Mouse (Mus musculus) liver, embryonic 16.5 days (tissue): Measurements from ENCODE around the gene Clgn. TPM values are rescaled to one million over a fixed set of nuclear protein-coding genes. Genes with fewer than 3 reads are reported as not detected.
A peak's percentile ranks its signal among the peaks of the same experiment; 100 is the strongest.

Experiments used
- ATAC-seq: fragments of 200-750 bp; cut with Nextera tagmentation; 2 replicates; pipeline ENCODE4 v1.8.0; 2017; ENCODE audit warnings: low read depth, mild to moderate bottlenecking, moderate number of reproducible peaks, moderate library complexity
- H3K27ac ChIP-seq: fragments of 300-500 bp; sonication (generic); 2 replicates; pipeline ENCODE4 v1.5.1; 2014; ENCODE audit warnings: mild to moderate bottlenecking, low read length
- H3K27me3 ChIP-seq: fragments of 300-500 bp; sonication (generic); 2 replicates; pipeline ENCODE4 v1.6.1; 2014; ENCODE audit warnings: low read depth, low read length, mixed read lengths; ENCODE audit not compliant: control insufficient read depth, insufficient read depth
- H3K36me3 ChIP-seq: fragments of 300-500 bp; sonication (generic); 2 replicates; pipeline ENCODE4 v1.6.1; 2014; ENCODE audit warnings: mild to moderate bottlenecking; ENCODE audit not compliant: control insufficient read depth, insufficient read depth
- H3K4me1 ChIP-seq: fragments of 300-500 bp; sonication (generic); 2 replicates; pipeline ENCODE4 v1.6.1; 2014; ENCODE audit warnings: low read depth, low read length, mixed read lengths; ENCODE audit not compliant: control insufficient read depth
- H3K4me2 ChIP-seq: fragments of 300-500 bp; sonication (generic); 2 replicates; pipeline ENCODE4 v1.6.1; 2014; ENCODE audit warnings: low read depth, low read length, mixed read lengths
- H3K4me3 ChIP-seq: fragments of 300-500 bp; sonication (generic); 2 replicates; pipeline ENCODE4 v1.5.1; 2014; ENCODE audit warnings: low read depth, mild to moderate bottlenecking, low read length
- H3K9ac ChIP-seq: fragments of 300-500 bp; sonication (generic); 2 replicates; pipeline ENCODE4 v1.6.1; 2014; ENCODE audit warnings: low read depth, low read length
- H3K9me3 ChIP-seq: fragments of 300-500 bp; sonication (generic); replicated peaks from 2 replicates; pipeline ENCODE4 v1.6.1; 2016; ENCODE audit warnings: low read length; ENCODE audit not compliant: control insufficient read depth
- WGBS: fragments of 180-500 bp; shearing (Covaris S2); extraction: QIAGEN DNeasy Blood & Tissue Kit; methylation state at CpG from one replicate; pipeline ENCODE4 v1.1.7; 2014; ENCODE audit not compliant: insufficient replicate concordance; 5-methylcytosine and 5-hydroxymethylcytosine counted together
- polyA plus RNA-seq: library from polyadenylated mRNA; unstranded; fragments of >200 nt; fragmentation: Nextera tagmentation; extraction: Ambion mirVana; gene quantifications from 2 replicates; pipeline ENCODE4 v1.2.1, GENCODE M21; 2015

Gene Clgn
- polyA plus RNA-seq, 1 experiment from 2014 or later: 0.20 TPM

- no peak overlapping the region for H3K4me2 ChIP-seq
- H3K27me3 ChIP-seq: no peaks in the 10 kb centered on the region
- H3K9me3 ChIP-seq: no peaks in the 10 kb centered on the region
- H3K9ac ChIP-seq: no peak overlapping the region
- no peak for ATAC-seq
- H3K27ac ChIP-seq: no peak overlapping the region
- 93% methylated on average over 15 of the region's 15 CpGs for WGBS
- no peaks in the 10 kb centered on the region for H3K36me3 ChIP-seq
- peaks cover 8% of the 10 kb centered on the region for H3K4me1 ChIP-seq
- no peak overlapping the region for H3K4me3 ChIP-seq
These were observed 27.2 kb downstream of the Clgn start for GRCm38 (mm10) chr8:83416878-83417277.

GRCm38 (mm10) chr8:83417970-83418369 is 28.3 kb downstream of the Clgn start:
- Histone ChIP-seq H3K9ac (no peak overlapping the region), H3K4me1 (peaks cover 15% of the 10 kb centered on the region), H3K27me3 (no peaks in the 10 kb centered on the region), H3K27ac (no peak overlapping the region), H3K9me3 (no peaks in the 10 kb centered on the region), H3K4me2 (no peak overlapping the region), H3K4me3 (no peak overlapping the region), H3K36me3 (no peaks in the 10 kb centered on the region)
- WGBS: 28% methylated on average over 6 of the region's 6 CpGs
- ATAC-seq: no peak

- H3K9ac ChIP-seq: no peak overlapping the region
- 86% methylated on average over 11 of the region's 11 CpGs for WGBS
- H3K36me3 ChIP-seq: no peaks in the 10 kb centered on the region
- no peak overlapping the region for H3K4me3 ChIP-seq
- peaks cover 23% of the 10 kb centered on the region for H3K4me1 ChIP-seq
- ATAC-seq: no peak
- no peak overlapping the region for H3K27ac ChIP-seq
- H3K27me3 ChIP-seq: no peaks in the 10 kb centered on the region
- no peaks in the 10 kb centered on the region for H3K9me3 ChIP-seq
- H3K4me2 ChIP-seq: no peak overlapping the region
These were observed 29.3 kb downstream of the Clgn start for GRCm38 (mm10) chr8:83418805-83419516.

- no peak for ATAC-seq
- Histone ChIP-seq H3K27ac (no peak overlapping the region), H3K9ac (no peak overlapping the region)
These were observed 31.7 kb downstream of the Clgn start for GRCm38 (mm10) chr8:83421354-83421753.

GRCm38 (mm10) chr8:83423032-83423825 is 33.6 kb downstream of the Clgn start:
- Histone ChIP-seq H3K4me1 (peaks cover 57% of the 10 kb centered on the region), H3K9me3 (no peaks in the 10 kb centered on the region), H3K27me3 (no peaks in the 10 kb centered on the region), H3K27ac (peak overlapping the region; percentile 93), H3K36me3 (no peaks in the 10 kb centered on the region), H3K9ac (peak overlapping the region; percentile 38), H3K4me3 (peak overlapping the region; percentile 27), H3K4me2 (peak overlapping the region; percentile 51)
- 26% methylated on average over 13 of the region's 13 CpGs for WGBS
- peak; percentile 92 for ATAC-seq

More at GRCm38 (mm10) chr8:83421354-83421753, 31.7 kb downstream of the Clgn start:
- Histone ChIP-seq H3K4me1 (peaks cover 40% of the 10 kb centered on the region), H3K4me2 (no peak overlapping the region), H3K27me3 (no peaks in the 10 kb centered on the region), H3K9me3 (no peaks in the 10 kb centered on the region), H3K36me3 (no peaks in the 10 kb centered on the region), H3K4me3 (no peak overlapping the region)
- WGBS: 91% methylated on average over 1 of the region's 1 CpGs

GRCm38 (mm10) chr8:83425202-83425601 is 35.5 kb downstream of the Clgn start:
- Histone ChIP-seq H3K4me1 (peaks cover 66% of the 10 kb centered on the region), H3K4me2 (no peak overlapping the region), H3K27me3 (no peaks in the 10 kb centered on the region), H3K9me3 (no peaks in the 10 kb centered on the region), H3K27ac (peak overlapping the region; percentile 44; the same call in 1 of the 2 replicates), H3K4me3 (no peak overlapping the region), H3K36me3 (no peaks in the 10 kb centered on the region), H3K9ac (no peak overlapping the region)
- 78% methylated on average over 6 of the region's 6 CpGs for WGBS
- no peak for ATAC-seq

GRCm38 (mm10) chr8:83426104-83426759 is 36.6 kb downstream of the Clgn start:
- Histone ChIP-seq H3K27me3 (no peaks in the 10 kb centered on the region), H3K4me2 (no peak overlapping the region), H3K9me3 (no peaks in the 10 kb centered on the region), H3K9ac (no peak overlapping the region; the same call in 1 of the 2 replicates), H3K4me1 (peaks cover 64% of the 10 kb centered on the region), H3K4me3 (no peak overlapping the region), H3K36me3 (no peaks in the 10 kb centered on the region), H3K27ac (peak overlapping the region; percentile 61; the same call in 1 of the 2 replicates)
- no peak for ATAC-seq
- 58% methylated on average over 11 of the region's 11 CpGs for WGBS

- Histone ChIP-seq H3K9ac (peak overlapping the region; percentile 3; the same call in 1 of the 2 replicates), H3K4me1 (peaks cover 57% of the 10 kb centered on the region), H3K9me3 (no peaks in the 10 kb centered on the region), H3K27me3 (no peaks in the 10 kb centered on the region), H3K4me3 (no peak overlapping the region), H3K36me3 (no peaks in the 10 kb centered on the region), H3K4me2 (no peak overlapping the region), H3K27ac (peak overlapping the region; percentile 61; the same call in 1 of the 2 replicates)
- 27% methylated on average over 7 of the region's 7 CpGs for WGBS
- no peak for ATAC-seq
These were observed 37.3 kb downstream of the Clgn start for GRCm38 (mm10) chr8:83426949-83427348.
